Mouse (Mus musculus) stomach, postnatal 0 days (tissue): ENCODE results near the gene Ninj1.

Source experiments
- CTCF ChIP-seq: IDR thresholded peaks from 2 replicates; pipeline ENCODE4 v1.5.1; 2016; ENCODE audit warnings: antibody characterized with exemption, low read depth, mild to moderate bottlenecking, moderate library complexity
- EP300 ChIP-seq: optimal IDR thresholded peaks from 2 replicates; pipeline ENCODE3; 2016; ENCODE audit warnings: antibody characterized with exemption

DNA sequence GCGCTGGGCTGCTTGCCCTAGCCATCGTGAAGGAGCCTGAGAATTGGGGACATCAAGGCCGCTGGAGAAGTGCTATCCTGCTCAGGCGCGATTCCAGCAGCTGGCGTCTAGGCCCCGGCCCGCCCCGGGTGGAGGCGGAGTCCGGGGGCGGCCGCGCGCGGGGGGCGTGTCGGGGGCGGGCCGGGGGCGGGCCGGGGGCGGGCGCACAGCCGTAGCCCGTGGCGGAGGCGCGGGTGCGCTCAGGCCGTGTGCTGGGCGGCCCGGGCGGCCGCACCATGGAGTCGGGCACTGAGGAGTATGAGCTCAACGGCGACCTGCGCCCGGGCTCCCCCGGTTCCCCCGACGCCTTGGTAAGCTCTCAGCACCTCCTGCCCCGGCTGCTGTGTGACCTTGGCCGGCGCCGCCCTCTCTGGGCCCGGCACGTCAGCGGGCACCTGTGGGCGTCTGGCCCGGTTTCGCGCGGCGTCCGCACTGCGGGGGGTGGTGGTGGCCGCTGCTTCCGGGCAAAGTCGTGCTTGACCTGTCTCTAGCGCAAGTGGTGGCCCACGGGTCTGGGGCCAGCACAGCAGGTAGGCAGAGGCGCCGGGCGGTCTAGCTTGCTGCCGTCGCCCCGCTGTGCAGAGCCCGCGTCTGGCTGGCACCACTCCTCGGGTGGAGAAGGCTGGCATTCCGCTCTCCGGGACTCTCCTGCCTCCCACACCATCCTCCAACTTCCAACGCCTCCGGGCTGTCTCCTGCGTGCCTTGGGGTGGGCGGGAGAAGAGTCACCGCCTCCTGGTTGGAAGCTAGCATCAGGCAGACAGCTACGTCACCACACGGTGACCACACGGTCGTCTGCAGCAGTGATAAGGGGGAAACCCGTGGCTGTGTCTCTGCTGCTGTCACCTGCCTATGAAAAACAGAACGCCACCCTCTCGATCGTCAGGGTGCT, at the start of gene Ninj1:
- no peak for TF ChIP-seq CTCF
- no peak for TF ChIP-seq EP300
